Mouse (Mus musculus): Measurements from ENCODE around the gene Fga. TPM values are rescaled to one million over a fixed set of nuclear protein-coding genes. Genes with fewer than 3 reads are reported as not detected.

Fga gene
- polyA plus RNA-seq, 1 experiment from 2014 or later: 0.09 TPM

GRCm38 (mm10) chr3:83012636-83013035 is 13.2 kb upstream of the Fga start:
- Histone ChIP-seq H3K4me1 (ENCODE audit: control insufficient read depth, insufficient read depth, low read length) (no peaks in the 10 kb centered on the region), H3K27me3 (ENCODE audit: control insufficient read depth, insufficient read depth, low read length) (no peaks in the 10 kb centered on the region), H3K4me3 (replicated peaks; ENCODE audit: low read depth, low read length) (no peak overlapping the region), H3K27ac (replicated peaks; ENCODE audit: low read depth, low read length) (no peak overlapping the region), H3K4me2 (ENCODE audit: low read length) (no peak overlapping the region), H3K36me3 (ENCODE audit: control insufficient read depth, insufficient read depth, low read length) (no peaks in the 10 kb centered on the region), H3K9ac (replicated peaks; ENCODE audit: low read length) (no peak overlapping the region), H3K9me3 (ENCODE audit: control insufficient read depth, low read length) (no peaks in the 10 kb centered on the region)
- no peak for DNase-seq
- 93% methylated on average over 19 of the region's 19 CpGs for WGBS
- no peak for ATAC-seq (ENCODE audit: low FRiP score, low TSS enrichment)

GRCm38 (mm10) chr3:83013951-83014350 is 11.9 kb upstream of the Fga start:
- DNase-seq (no peak), ATAC-seq (ENCODE audit: low FRiP score, low TSS enrichment) (no peak)
- Histone ChIP-seq H3K9ac (replicated peaks; ENCODE audit: low read length) (no peak overlapping the region), H3K27me3 (ENCODE audit: control insufficient read depth, insufficient read depth, low read length) (no peaks in the 10 kb centered on the region), H3K4me3 (replicated peaks; ENCODE audit: low read depth, low read length) (no peak overlapping the region), H3K9me3 (ENCODE audit: control insufficient read depth, low read length) (no peaks in the 10 kb centered on the region), H3K36me3 (ENCODE audit: control insufficient read depth, insufficient read depth, low read length) (no peaks in the 10 kb centered on the region), H3K4me1 (ENCODE audit: control insufficient read depth, insufficient read depth, low read length) (no peaks in the 10 kb centered on the region), H3K27ac (replicated peaks; ENCODE audit: low read depth, low read length) (no peak overlapping the region), H3K4me2 (ENCODE audit: low read length) (no peak overlapping the region)
- WGBS: 89% methylated on average over 10 of the region's 10 CpGs

- no peaks in the 10 kb centered on the region for H3K9me3 ChIP-seq (ENCODE audit: control insufficient read depth, low read length)
- no peak overlapping the region for H3K9ac ChIP-seq (replicated peaks; ENCODE audit: low read length)
- no peaks in the 10 kb centered on the region for H3K4me1 ChIP-seq (ENCODE audit: control insufficient read depth, insufficient read depth, low read length)
- no peaks in the 10 kb centered on the region for H3K36me3 ChIP-seq (ENCODE audit: control insufficient read depth, insufficient read depth, low read length)
- no peak overlapping the region for H3K27ac ChIP-seq (replicated peaks; ENCODE audit: low read depth, low read length)
- no peak for ATAC-seq (ENCODE audit: low FRiP score, low TSS enrichment)
- DNase-seq: no peak
- no peak overlapping the region for H3K4me3 ChIP-seq (replicated peaks; ENCODE audit: low read depth, low read length)
- WGBS: 79% methylated on average over 1 of the region's 1 CpGs
- H3K27me3 ChIP-seq (ENCODE audit: control insufficient read depth, insufficient read depth, low read length): no peaks in the 10 kb centered on the region
- no peak overlapping the region for H3K4me2 ChIP-seq (ENCODE audit: low read length)
Observed at GRCm38 (mm10) chr3:83016236-83016635, 9.6 kb upstream of the Fga start.

GRCm38 (mm10) chr3:83020387-83020786 is 5.5 kb upstream of the Fga start:
- ATAC-seq (ENCODE audit: low FRiP score, low TSS enrichment): no peak
- H3K4me3 ChIP-seq (replicated peaks; ENCODE audit: low read depth, low read length): no peak overlapping the region
- H3K4me1 ChIP-seq (ENCODE audit: control insufficient read depth, insufficient read depth, low read length): no peaks in the 10 kb centered on the region
- 87% methylated on average over 2 of the region's 2 CpGs for WGBS
- H3K27ac ChIP-seq (replicated peaks; ENCODE audit: low read depth, low read length): no peak overlapping the region
- no peak overlapping the region for H3K4me2 ChIP-seq (ENCODE audit: low read length)
- no peak for DNase-seq
- H3K9ac ChIP-seq (replicated peaks; ENCODE audit: low read length): no peak overlapping the region
- H3K36me3 ChIP-seq (ENCODE audit: control insufficient read depth, insufficient read depth, low read length): no peaks in the 10 kb centered on the region
- no peaks in the 10 kb centered on the region for H3K9me3 ChIP-seq (ENCODE audit: control insufficient read depth, low read length)
- no peaks in the 10 kb centered on the region for H3K27me3 ChIP-seq (ENCODE audit: control insufficient read depth, insufficient read depth, low read length)

GRCm38 (mm10) chr3:83021176-83021575 is 4.7 kb upstream of the Fga start:
- no peak for DNase-seq
- Histone ChIP-seq H3K27ac (replicated peaks; ENCODE audit: low read depth, low read length) (no peak overlapping the region), H3K36me3 (ENCODE audit: control insufficient read depth, insufficient read depth, low read length) (no peaks in the 10 kb centered on the region), H3K9me3 (ENCODE audit: control insufficient read depth, low read length) (no peaks in the 10 kb centered on the region), H3K9ac (replicated peaks; ENCODE audit: low read length) (no peak overlapping the region), H3K4me3 (replicated peaks; ENCODE audit: low read depth, low read length) (no peak overlapping the region), H3K27me3 (ENCODE audit: control insufficient read depth, insufficient read depth, low read length) (no peaks in the 10 kb centered on the region), H3K4me1 (ENCODE audit: control insufficient read depth, insufficient read depth, low read length) (no peaks in the 10 kb centered on the region), H3K4me2 (ENCODE audit: low read length) (no peak overlapping the region)
- 93% methylated on average over 5 of the region's 5 CpGs for WGBS
- no peak for ATAC-seq (ENCODE audit: low FRiP score, low TSS enrichment)

- H3K36me3 ChIP-seq (ENCODE audit: control insufficient read depth, insufficient read depth, low read length): no peaks in the 10 kb centered on the region
- WGBS: 66% methylated on average over 6 of the region's 6 CpGs
- H3K27me3 ChIP-seq (ENCODE audit: control insufficient read depth, insufficient read depth, low read length): no peaks in the 10 kb centered on the region
- DNase-seq: no peak
- H3K4me3 ChIP-seq (replicated peaks; ENCODE audit: low read depth, low read length): no peak overlapping the region
- H3K4me1 ChIP-seq (ENCODE audit: control insufficient read depth, insufficient read depth, low read length): no peaks in the 10 kb centered on the region
- no peak overlapping the region for H3K9ac ChIP-seq (replicated peaks; ENCODE audit: low read length)
- ATAC-seq (ENCODE audit: low FRiP score, low TSS enrichment): no peak
- H3K4me2 ChIP-seq (ENCODE audit: low read length): no peak overlapping the region
- no peaks in the 10 kb centered on the region for H3K9me3 ChIP-seq (ENCODE audit: control insufficient read depth, low read length)
- no peak overlapping the region for H3K27ac ChIP-seq (replicated peaks; ENCODE audit: low read depth, low read length)
Observed at GRCm38 (mm10) chr3:83025036-83025435, 840 bp upstream of the Fga start.

- 90% methylated on average over 9 of the region's 9 CpGs for WGBS
- H3K36me3 ChIP-seq (ENCODE audit: control insufficient read depth, insufficient read depth, low read length): no peaks in the 10 kb centered on the region
- no peaks in the 10 kb centered on the region for H3K27me3 ChIP-seq (ENCODE audit: control insufficient read depth, insufficient read depth, low read length)
- no peak overlapping the region for H3K9ac ChIP-seq (replicated peaks; ENCODE audit: low read length)
- 0 out of 2 replicates have a peak, but pooled peaks cover under 1% of the 10 kb centered on the region for H3K4me1 ChIP-seq (ENCODE audit: control insufficient read depth, insufficient read depth, low read length)
- DNase-seq (no peak), ATAC-seq (ENCODE audit: low FRiP score, low TSS enrichment) (no peak)
- no peak overlapping the region for H3K4me3 ChIP-seq (replicated peaks; ENCODE audit: low read depth, low read length)
- H3K27ac ChIP-seq (replicated peaks; ENCODE audit: low read depth, low read length): no peak overlapping the region
- H3K9me3 ChIP-seq (ENCODE audit: control insufficient read depth, low read length): no peaks in the 10 kb centered on the region
- H3K4me2 ChIP-seq (ENCODE audit: low read length): no peak overlapping the region
Observed at GRCm38 (mm10) chr3:83027546-83028251, 1.8 kb downstream of the Fga start.

GRCm38 (mm10) chr3:83030331-83030730 is 4.5 kb downstream of the Fga start:
- Histone ChIP-seq H3K36me3 (ENCODE audit: control insufficient read depth, insufficient read depth, low read length) (no peaks in the 10 kb centered on the region), H3K27ac (replicated peaks; ENCODE audit: low read depth, low read length) (no peak overlapping the region), H3K9me3 (ENCODE audit: control insufficient read depth, low read length) (no peaks in the 10 kb centered on the region), H3K4me2 (ENCODE audit: low read length) (no peak overlapping the region), H3K4me1 (ENCODE audit: control insufficient read depth, insufficient read depth, low read length) (0 out of 2 replicates have a peak, but pooled peaks cover 5% of the 10 kb centered on the region), H3K27me3 (ENCODE audit: control insufficient read depth, insufficient read depth, low read length) (no peaks in the 10 kb centered on the region), H3K4me3 (replicated peaks; ENCODE audit: low read depth, low read length) (no peak overlapping the region), H3K9ac (replicated peaks; ENCODE audit: low read length) (no peak overlapping the region)
- 76% methylated on average over 4 of the region's 4 CpGs for WGBS
- no peak for ATAC-seq (ENCODE audit: low FRiP score, low TSS enrichment)
- DNase-seq: no peak

GRCm38 (mm10) chr3:83032746-83033308 is 7.0 kb downstream of the Fga start:
- WGBS: 40% methylated on average over 13 of the region's 13 CpGs
- 0 out of 2 replicates have a peak, but pooled peaks have one; percentile 11 for ATAC-seq (ENCODE audit: low FRiP score, low TSS enrichment)
- H3K9ac ChIP-seq (replicated peaks; ENCODE audit: low read length): no peak overlapping the region

More at GRCm38 (mm10) chr3:83032746-83033308, 7.0 kb downstream of the Fga start:
- Histone ChIP-seq H3K4me1 (ENCODE audit: control insufficient read depth, insufficient read depth, low read length) (0 out of 2 replicates have a peak, but pooled peaks cover 5% of the 10 kb centered on the region), H3K4me3 (replicated peaks; ENCODE audit: low read depth, low read length) (no peak overlapping the region), H3K36me3 (ENCODE audit: control insufficient read depth, insufficient read depth, low read length) (no peaks in the 10 kb centered on the region), H3K27ac (replicated peaks; ENCODE audit: low read depth, low read length) (no peak overlapping the region), H3K4me2 (ENCODE audit: low read length) (peak overlapping the region; percentile 41), H3K9me3 (ENCODE audit: control insufficient read depth, low read length) (no peaks in the 10 kb centered on the region), H3K27me3 (ENCODE audit: control insufficient read depth, insufficient read depth, low read length) (no peaks in the 10 kb centered on the region)
- DNase-seq: peak; percentile 18

All from midbrain, embryonic 14.5 days (tissue).